Mouse (Mus musculus): ENCODE measurements around the gene Kif1a. TPM values are rescaled to one million over a fixed set of nuclear protein-coding genes. Genes with fewer than 3 reads are reported as not detected.

Gene Kif1a
- 8.6 and 11.2 TPM in 2 replicates for polyA plus RNA-seq (2014; fragmentation: Nextera tagmentation; extraction: Ambion mirVana)

- Histone ChIP-seq H3K4me2 (peak within 1 kb of the TSS; percentile 95), H3K27ac (ENCODE audit: low read depth) (no peak within 1 kb of the TSS), H3K9me3 (ENCODE audit: low read depth, low read length) (no peaks in the 10 kb centered on the region), H3K9ac (peak within 1 kb of the TSS; percentile 49), H3K4me3 (ENCODE audit: low read depth, low read length) (peak within 1 kb of the TSS; percentile 49), H3K36me3 (ENCODE audit: insufficient read depth) (no peaks in the 10 kb centered on the region), H3K27me3 (ENCODE audit: insufficient read depth, low read length) (peaks cover 43% of the 10 kb centered on the region), H3K4me1 (ENCODE audit: insufficient read depth) (no peaks in the 10 kb centered on the region)
- peak; percentile 83 for ATAC-seq (ENCODE audit: insufficient read depth)
- no peak for TF ChIP-seq CTCF (IDR thresholded peaks at IDR 0.05; ENCODE audit: low read depth)
- 1% methylated on average over 39 of the region's 39 CpGs for WGBS
- peak; percentile 62 for DNase-seq
Measured at GRCm38 (mm10) chr1:93101571-93102061, at the start of gene Kif1a. Gene Kif1a (minus strand): TSS chr1:93101951.

DNA sequence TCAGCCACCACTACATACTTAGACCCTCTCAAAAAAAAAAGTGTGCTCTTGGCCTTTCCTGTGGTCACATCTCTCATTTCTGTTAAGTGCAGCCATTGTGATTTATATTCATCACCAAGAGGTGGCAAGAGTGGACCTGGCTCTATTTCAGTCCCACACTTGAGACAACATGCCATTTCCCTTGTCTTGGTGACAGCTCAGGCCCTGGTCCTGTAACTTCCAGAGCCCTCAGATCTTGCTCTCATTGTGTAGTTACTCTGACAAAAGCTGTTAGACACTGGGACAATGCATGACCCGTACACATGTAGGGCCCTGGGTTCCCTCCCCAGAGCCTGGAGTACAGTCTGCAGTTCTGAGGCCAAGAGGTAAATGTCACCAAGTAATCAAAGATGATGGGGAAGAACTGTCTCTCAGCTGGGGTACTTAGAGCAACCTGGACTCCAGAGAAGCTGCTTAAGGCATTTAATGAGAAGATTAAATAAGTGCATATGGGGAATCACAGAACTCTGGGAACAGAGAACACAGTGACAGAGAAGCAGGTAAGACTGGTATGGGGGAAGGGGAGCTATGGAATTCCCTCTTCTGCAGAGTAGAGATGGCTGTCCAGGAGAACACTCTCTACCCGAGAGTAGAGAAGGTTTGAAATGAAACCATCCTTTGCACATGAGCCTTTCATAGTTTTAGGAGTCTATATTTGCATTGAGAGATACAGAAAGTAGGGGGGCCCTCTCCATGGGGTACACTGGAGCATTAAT is 49.3 kb upstream of the Kif1a start:
- no peak overlapping the region for H3K27ac ChIP-seq (ENCODE audit: low read depth)
- no peak overlapping the region for H3K4me3 ChIP-seq (ENCODE audit: low read depth, low read length)

DNA sequence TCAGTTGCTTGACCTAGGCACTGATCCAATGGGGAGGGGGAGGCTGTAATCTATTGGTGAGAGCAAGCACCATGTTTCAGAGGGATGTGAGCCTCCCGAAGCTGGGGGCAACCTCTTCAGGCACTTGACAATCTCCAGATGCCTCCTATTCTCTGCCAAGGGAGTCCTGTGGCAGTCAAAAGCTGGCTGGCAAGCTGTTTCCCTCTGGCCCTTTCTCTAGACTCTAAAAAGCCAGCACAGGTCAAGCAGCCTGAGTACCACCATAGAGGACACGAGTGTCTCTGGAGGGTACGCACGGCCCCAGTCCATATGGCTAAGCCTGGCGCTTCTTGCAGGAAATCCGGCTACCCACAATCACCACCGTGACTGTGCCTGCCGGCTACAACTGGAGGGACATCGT is 42.4 kb upstream of the Kif1a start:
- TF ChIP-seq CTCF (IDR thresholded peaks at IDR 0.05; ENCODE audit: low read depth): no peak
- H3K27ac ChIP-seq (ENCODE audit: low read depth): no peak overlapping the region
- H3K9me3 ChIP-seq (ENCODE audit: low read depth, low read length): no peaks in the 10 kb centered on the region
- H3K9ac ChIP-seq: no peak overlapping the region
- no peak overlapping the region for H3K4me2 ChIP-seq
- H3K4me1 ChIP-seq (ENCODE audit: insufficient read depth): no peaks in the 10 kb centered on the region
- ATAC-seq (ENCODE audit: insufficient read depth): no peak
- 74% methylated on average over 9 of the region's 9 CpGs for WGBS
- H3K36me3 ChIP-seq (ENCODE audit: insufficient read depth): no peaks in the 10 kb centered on the region
- DNase-seq: no peak
- no peak overlapping the region for H3K4me3 ChIP-seq (ENCODE audit: low read depth, low read length)
- H3K27me3 ChIP-seq (ENCODE audit: insufficient read depth, low read length): no peaks in the 10 kb centered on the region

More for the DNA sequence above, 49.3 kb upstream of the Kif1a start:
- no peak overlapping the region for H3K4me2 ChIP-seq
- whole genome bisulfite sequencing: 53% methylated on average over 2 of the region's 2 CpGs
- DNase-seq: peak; percentile 26
- H3K27me3 ChIP-seq (ENCODE audit: insufficient read depth, low read length): no peaks in the 10 kb centered on the region
- no peaks in the 10 kb centered on the region for H3K4me1 ChIP-seq (ENCODE audit: insufficient read depth)
- ATAC-seq (ENCODE audit: insufficient read depth): no peak
- H3K9ac ChIP-seq: no peak overlapping the region
- H3K36me3 ChIP-seq (ENCODE audit: insufficient read depth): no peaks in the 10 kb centered on the region
- TF ChIP-seq CTCF (IDR thresholded peaks at IDR 0.05; ENCODE audit: low read depth): no peak
- H3K9me3 ChIP-seq (ENCODE audit: low read depth, low read length): no peaks in the 10 kb centered on the region

DNA sequence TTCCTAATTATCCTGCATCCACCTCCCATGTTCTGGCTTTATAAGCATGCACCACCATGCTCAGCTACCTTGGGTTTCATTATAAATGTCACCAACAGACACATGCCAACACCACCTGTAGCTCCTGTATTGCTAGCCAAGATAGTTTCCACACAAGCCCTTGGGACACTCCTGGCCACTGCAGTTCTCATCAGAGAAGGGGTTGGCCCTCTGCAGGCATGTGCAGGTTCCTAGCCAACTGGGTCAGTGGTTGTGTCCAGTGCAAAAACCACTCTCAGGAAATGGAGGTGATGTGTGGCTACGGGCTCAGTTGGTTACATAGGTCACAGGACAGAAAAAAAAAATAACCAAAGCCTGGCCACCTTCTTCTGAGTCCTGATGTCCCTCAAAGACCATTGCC is 41.1 kb upstream of the Kif1a start:
- Histone ChIP-seq H3K4me1 (ENCODE audit: insufficient read depth) (no peaks in the 10 kb centered on the region), H3K4me2 (no peak overlapping the region), H3K36me3 (ENCODE audit: insufficient read depth) (no peaks in the 10 kb centered on the region), H3K9me3 (ENCODE audit: low read depth, low read length) (no peaks in the 10 kb centered on the region), H3K27ac (ENCODE audit: low read depth) (no peak overlapping the region), H3K27me3 (ENCODE audit: insufficient read depth, low read length) (no peaks in the 10 kb centered on the region), H3K4me3 (ENCODE audit: low read depth, low read length) (no peak overlapping the region), H3K9ac (no peak overlapping the region)
- ATAC-seq (ENCODE audit: insufficient read depth): no peak
- WGBS: 86% methylated on average over 1 of the region's 1 CpGs
- no peak for DNase-seq
- TF ChIP-seq CTCF (IDR thresholded peaks at IDR 0.05; ENCODE audit: low read depth): no peak

DNA sequence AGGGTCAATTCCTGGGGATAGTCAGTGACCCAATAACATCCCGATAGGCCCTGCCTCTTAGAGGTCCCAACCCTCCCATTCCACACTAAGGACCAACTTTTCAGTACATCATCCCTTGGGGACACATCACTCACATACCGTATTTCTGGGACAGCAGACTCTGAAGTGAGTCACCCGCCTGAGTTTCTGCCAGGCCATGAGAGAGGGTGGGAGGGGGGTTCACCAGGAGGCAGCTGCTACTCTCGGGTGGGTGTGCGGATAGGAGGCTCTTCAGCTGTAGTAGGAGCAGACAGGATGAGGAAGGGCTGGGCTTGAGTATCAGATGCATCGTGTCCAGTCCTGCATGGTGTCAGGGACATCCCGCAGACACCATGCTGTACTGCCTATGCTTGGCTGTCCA is 38.0 kb upstream of the Kif1a start:
- TF ChIP-seq CTCF (IDR thresholded peaks at IDR 0.05; ENCODE audit: low read depth): no peak
- Histone ChIP-seq H3K27ac (ENCODE audit: low read depth) (no peak overlapping the region), H3K4me2 (no peak overlapping the region), H3K27me3 (ENCODE audit: insufficient read depth, low read length) (no peaks in the 10 kb centered on the region), H3K4me1 (ENCODE audit: insufficient read depth) (no peaks in the 10 kb centered on the region), H3K9ac (no peak overlapping the region), H3K36me3 (ENCODE audit: insufficient read depth) (no peaks in the 10 kb centered on the region), H3K4me3 (ENCODE audit: low read depth, low read length) (no peak overlapping the region), H3K9me3 (ENCODE audit: low read depth, low read length) (no peaks in the 10 kb centered on the region)
- WGBS: 63% methylated on average over 7 of the region's 7 CpGs
- ATAC-seq (ENCODE audit: insufficient read depth) (no peak), DNase-seq (no peak)

- ATAC-seq (ENCODE audit: insufficient read depth): no peak
Measured at GRCm38 (mm10) chr1:93138534-93138933, 36.8 kb upstream of the Kif1a start.

DNA sequence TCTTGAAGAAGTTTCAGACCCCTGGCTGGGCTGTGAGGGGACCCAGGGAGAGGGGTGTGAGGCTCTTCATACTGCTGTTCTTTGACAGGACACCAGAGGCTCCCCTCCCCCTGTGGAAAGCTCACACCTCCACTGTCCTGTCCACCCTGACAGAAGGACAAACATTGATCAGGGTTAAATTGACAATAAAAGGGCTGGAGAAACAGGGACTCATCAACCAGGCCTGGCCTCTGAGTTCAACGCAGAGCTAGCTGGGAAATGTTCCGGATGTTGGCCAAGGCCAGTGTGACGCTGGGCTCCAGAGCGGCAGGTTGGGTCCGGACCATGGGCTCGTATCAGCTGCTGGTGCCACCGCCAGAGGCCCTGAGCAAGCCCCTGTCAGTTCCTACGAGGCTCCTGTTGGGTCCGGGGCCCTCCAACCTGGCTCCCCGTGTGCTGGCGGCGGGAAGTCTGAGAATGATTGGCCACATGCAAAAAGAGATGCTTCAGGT is 33.3 kb upstream of the Kif1a start, which contains the start of gene Agxt:
Gene Agxt (plus strand): TSS at position 205 of the 491 bp plus-strand sequence.
- Histone ChIP-seq H3K36me3 (ENCODE audit: insufficient read depth) (no peaks in the 10 kb centered on the region), H3K27me3 (ENCODE audit: insufficient read depth, low read length) (no peaks in the 10 kb centered on the region), H3K27ac (ENCODE audit: low read depth) (no peak within 1 kb of the TSS), H3K4me1 (ENCODE audit: insufficient read depth) (no peaks in the 10 kb centered on the region), H3K9ac (no peak within 1 kb of the TSS), H3K4me3 (ENCODE audit: low read depth, low read length) (no peak within 1 kb of the TSS), H3K9me3 (ENCODE audit: low read depth, low read length) (no peaks in the 10 kb centered on the region), H3K4me2 (no peak within 1 kb of the TSS)
- no peak for ATAC-seq (ENCODE audit: insufficient read depth)
- 81% methylated on average over 12 of the region's 12 CpGs for whole genome bisulfite sequencing
- DNase-seq: no peak
- TF ChIP-seq CTCF (IDR thresholded peaks at IDR 0.05; ENCODE audit: low read depth): no peak

More at GRCm38 (mm10) chr1:93138534-93138933, 36.8 kb upstream of the Kif1a start:
- H3K4me3 ChIP-seq (ENCODE audit: low read depth, low read length): no peak overlapping the region
- H3K9ac ChIP-seq: no peak overlapping the region
- H3K4me1 ChIP-seq (ENCODE audit: insufficient read depth): no peaks in the 10 kb centered on the region
- no peaks in the 10 kb centered on the region for H3K9me3 ChIP-seq (ENCODE audit: low read depth, low read length)
- H3K27me3 ChIP-seq (ENCODE audit: insufficient read depth, low read length): no peaks in the 10 kb centered on the region
- DNase-seq: peak; percentile 46
- no peak for TF ChIP-seq CTCF (IDR thresholded peaks at IDR 0.05; ENCODE audit: low read depth)
- H3K4me2 ChIP-seq: no peak overlapping the region
- no peak overlapping the region for H3K27ac ChIP-seq (ENCODE audit: low read depth)
- H3K36me3 ChIP-seq (ENCODE audit: insufficient read depth): no peaks in the 10 kb centered on the region
- WGBS: 62% methylated on average over 6 of the region's 6 CpGs

All from lung, embryonic 14.5 days (tissue).